Mouse (Mus musculus) kidney, adult 2 months (tissue): ENCODE measurements around the gene Atp6v0e.

Source experiments
- CTCF ChIP-seq: fragments of 200-500 bp; conservative IDR thresholded peaks from 2 replicates; pipeline ENCODE4 v1.5.1; 2011; ENCODE audit warnings: low read depth, mild to moderate bottlenecking, control low read depth, low read length, moderate library complexity, mixed read lengths; ENCODE audit not compliant: insufficient read depth, insufficient read length
- POLR2A ChIP-seq: fragments of 200-500 bp; IDR thresholded peaks from one replicate; pipeline ENCODE4 v1.6.1; 2011; ENCODE audit warnings: low read depth, low read length, control low read depth

DNA sequence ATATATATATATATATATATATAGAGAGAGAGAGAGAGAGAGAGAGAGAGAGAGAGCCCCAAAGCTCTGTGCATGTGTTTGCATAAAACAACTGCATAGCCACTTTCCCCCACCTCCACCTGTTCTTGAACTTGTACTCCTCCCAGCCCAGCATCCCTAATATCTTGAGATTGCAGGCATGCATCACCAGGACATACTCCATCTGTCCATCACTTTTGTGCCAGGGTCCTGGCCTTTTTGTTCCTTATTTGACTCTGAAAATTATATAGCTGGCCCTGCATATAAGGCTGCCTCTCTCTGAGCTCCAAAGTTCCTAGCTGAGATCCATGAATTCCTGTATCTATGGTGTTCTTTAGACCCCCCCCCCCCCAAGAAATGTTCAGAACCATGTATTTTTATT is 45.5 kb downstream of the Atp6v0e start:
- no peak for TF ChIP-seq POLR2A
- TF ChIP-seq CTCF, result no peak
